Mouse (Mus musculus) liver, embryonic 14.5 days (tissue): Measurements from ENCODE around the gene Nrxn2.

Source experiments
- CTCF ChIP-seq: IDR thresholded peaks from 2 replicates; pipeline ENCODE4 v1.5.1; 2016; ENCODE audit warnings: antibody characterized with exemption, low read depth, control low read depth
- EP300 ChIP-seq: IDR thresholded peaks from 2 replicates; pipeline ENCODE4 v1.6.1; 2016; ENCODE audit warnings: antibody characterized with exemption, low read depth

- TF ChIP-seq CTCF: no peak
- no peak for TF ChIP-seq EP300
Measured at GRCm38 (mm10) chr19:6495714-6496113, 77.2 kb downstream of the Nrxn2 start.
